Mouse (Mus musculus) limb, embryonic 11.5 days (tissue): ENCODE measurements around the gene Schip1. TPM values are rescaled to one million over a fixed set of nuclear protein-coding genes. Genes with fewer than 3 reads are reported as not detected.

Source experiments
- ATAC-seq: fragments of 200-750 bp; cut with Nextera tagmentation; 2 replicates; pipeline ENCODE4 v1.8.0; 2017; ENCODE audit warnings: low read depth; ENCODE audit not compliant: insufficient number of reproducible peaks, low FRiP score, low TSS enrichment
- DNase-seq: peaks from one replicate; pipeline ENCODE4 v3.0.0-alpha.2; 2015; ENCODE audit warnings: low spot score
- H3K27ac ChIP-seq: fragments of 300-500 bp; sonication (generic); replicated peaks from 2 replicates; pipeline ENCODE4 v1.5.1; 2014; ENCODE audit warnings: low read depth, mild to moderate bottlenecking, low read length
- H3K27me3 ChIP-seq: fragments of 300-500 bp; sonication (generic); 2 replicates; pipeline ENCODE4 v1.6.1; 2014; ENCODE audit warnings: mild to moderate bottlenecking, low read length, mixed read lengths; ENCODE audit not compliant: control insufficient read depth, insufficient read depth
- H3K36me3 ChIP-seq: fragments of 300-500 bp; sonication (generic); 2 replicates; pipeline ENCODE4 v1.6.1; 2014; ENCODE audit warnings: mild to moderate bottlenecking, low read length, moderate library complexity, mixed read lengths; ENCODE audit not compliant: control insufficient read depth, insufficient read depth
- H3K4me1 ChIP-seq: fragments of 300-500 bp; sonication (generic); 2 replicates; pipeline ENCODE4 v1.6.1; 2014; ENCODE audit warnings: low read length, mixed read lengths; ENCODE audit not compliant: control insufficient read depth, insufficient read depth
- H3K4me2 ChIP-seq: fragments of 300-500 bp; sonication (generic); 2 replicates; pipeline ENCODE4 v1.6.1; 2014; ENCODE audit warnings: low read depth, mild to moderate bottlenecking, moderate library complexity; ENCODE audit not compliant: severe bottlenecking
- H3K4me3 ChIP-seq: fragments of 300-500 bp; sonication (generic); 2 replicates; pipeline ENCODE4 v1.5.1; 2014; ENCODE audit warnings: low read depth, low read length
- H3K9ac ChIP-seq: fragments of 300-500 bp; sonication (generic); 2 replicates; pipeline ENCODE4 v1.6.1; 2014; ENCODE audit warnings: mild to moderate bottlenecking, low read length
- H3K9me3 ChIP-seq: fragments of 300-500 bp; sonication (generic); 2 replicates; pipeline ENCODE4 v1.6.1; 2016; ENCODE audit warnings: low read length; ENCODE audit not compliant: control insufficient read depth
- WGBS: fragments of 180-500 bp; shearing (Covaris S2); extraction: QIAGEN DNeasy Blood & Tissue Kit; methylation state at CpG from one replicate; pipeline ENCODE4 v1.1.7; 2014; 5-methylcytosine and 5-hydroxymethylcytosine counted together
- polyA plus RNA-seq: library from polyadenylated mRNA; unstranded; fragments of >200 nt; fragmentation: Nextera tagmentation; extraction: Ambion mirVana; gene quantifications from 2 replicates; pipeline ENCODE4 v1.2.1, GENCODE M21; 2014

Gene Schip1
- 34.9 and 38.2 TPM in 2 replicates for polyA plus RNA-seq

DNA sequence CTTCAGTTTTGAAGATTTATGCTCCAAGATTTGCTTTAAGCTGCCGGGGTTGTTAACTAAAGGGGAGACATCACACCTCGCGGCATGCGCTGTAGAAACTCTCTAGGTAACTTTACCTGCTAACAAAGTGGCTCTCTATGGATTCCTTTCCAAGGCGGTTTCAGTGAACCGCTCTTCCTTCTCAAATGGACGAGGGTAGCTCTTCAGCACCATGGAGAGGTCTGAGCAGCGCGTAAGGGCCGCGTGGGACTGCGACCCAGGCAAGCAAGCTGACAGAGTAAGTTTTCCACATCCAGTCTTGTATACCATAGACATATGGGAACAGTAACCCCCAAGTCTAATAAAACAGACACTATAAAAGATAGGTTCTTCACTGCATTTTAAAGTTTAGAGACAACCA, at the start of gene Schip1:
Schip1 (plus strand) TSS at position 72 of the 400 bp plus-strand sequence.
- H3K9ac ChIP-seq: no peak within 1 kb of the TSS
- no peak within 1 kb of the TSS for H3K27ac ChIP-seq
- DNase-seq (peak; percentile 85), ATAC-seq (no peak)
- H3K9me3 ChIP-seq: no peaks in the 10 kb centered on the region
- H3K36me3 ChIP-seq: no peaks in the 10 kb centered on the region
- 29% methylated on average over 12 of the region's 12 CpGs for WGBS
- H3K4me2 ChIP-seq: no peak within 1 kb of the TSS
- no peaks in the 10 kb centered on the region for H3K4me1 ChIP-seq
- H3K27me3 ChIP-seq: no peaks in the 10 kb centered on the region
- no peak within 1 kb of the TSS for H3K4me3 ChIP-seq

DNA sequence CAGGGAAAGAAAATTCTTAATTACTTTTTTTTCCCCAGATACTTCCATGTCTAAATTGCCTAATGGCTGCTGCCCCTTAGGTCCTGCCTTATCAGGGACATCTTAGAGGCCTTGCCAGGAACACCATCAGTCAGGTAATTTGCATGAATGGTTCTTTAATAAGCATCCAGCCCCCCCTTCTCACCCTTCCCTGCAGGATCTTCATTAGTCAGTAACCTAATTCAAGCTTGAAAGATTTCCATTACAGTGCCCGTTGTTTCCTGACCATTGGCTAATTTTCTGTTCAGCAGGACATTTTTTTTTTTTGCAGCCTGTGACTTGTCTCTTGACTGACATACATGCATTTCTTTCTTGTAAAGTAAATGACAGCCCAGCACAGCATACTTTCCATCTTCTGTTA, 48.8 kb upstream of the Schip1 start:
- Histone ChIP-seq H3K4me3 (no peak overlapping the region), H3K9ac (no peak overlapping the region), H3K9me3 (no peaks in the 10 kb centered on the region), H3K27me3 (no peaks in the 10 kb centered on the region), H3K27ac (no peak overlapping the region), H3K4me1 (no peaks in the 10 kb centered on the region), H3K36me3 (no peaks in the 10 kb centered on the region), H3K4me2 (no peak overlapping the region)
- no peak for DNase-seq
- ATAC-seq: no peak
- WGBS: 57% methylated on average over 1 of the region's 1 CpGs

DNA sequence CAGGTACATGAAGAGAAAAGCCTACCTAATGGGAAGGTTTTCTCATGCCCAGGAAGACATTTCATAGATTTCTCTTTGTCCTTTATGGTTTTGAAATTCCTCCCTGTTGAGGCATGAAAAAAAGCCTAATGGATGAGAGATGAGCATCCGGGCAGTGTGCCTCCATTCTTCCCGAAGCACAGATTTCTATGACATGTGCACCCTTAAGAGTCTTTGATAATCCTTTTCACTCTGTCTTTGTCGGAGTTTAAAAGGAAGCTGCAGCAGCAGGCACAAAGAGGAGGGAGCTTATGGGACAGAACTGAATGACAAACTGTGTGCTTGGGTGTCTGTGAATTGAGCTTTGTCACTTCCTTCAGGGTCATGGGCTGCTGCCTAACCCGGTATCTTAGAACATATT, 45.2 kb upstream of the Schip1 start:
- Histone ChIP-seq H3K9me3 (no peaks in the 10 kb centered on the region), H3K9ac (no peak overlapping the region), H3K4me3 (no peak overlapping the region), H3K27me3 (no peaks in the 10 kb centered on the region), H3K4me2 (no peak overlapping the region), H3K4me1 (no peaks in the 10 kb centered on the region), H3K27ac (no peak overlapping the region), H3K36me3 (no peaks in the 10 kb centered on the region)
- WGBS: 76% methylated on average over 4 of the region's 4 CpGs
- DNase-seq (no peak), ATAC-seq (no peak)

DNA sequence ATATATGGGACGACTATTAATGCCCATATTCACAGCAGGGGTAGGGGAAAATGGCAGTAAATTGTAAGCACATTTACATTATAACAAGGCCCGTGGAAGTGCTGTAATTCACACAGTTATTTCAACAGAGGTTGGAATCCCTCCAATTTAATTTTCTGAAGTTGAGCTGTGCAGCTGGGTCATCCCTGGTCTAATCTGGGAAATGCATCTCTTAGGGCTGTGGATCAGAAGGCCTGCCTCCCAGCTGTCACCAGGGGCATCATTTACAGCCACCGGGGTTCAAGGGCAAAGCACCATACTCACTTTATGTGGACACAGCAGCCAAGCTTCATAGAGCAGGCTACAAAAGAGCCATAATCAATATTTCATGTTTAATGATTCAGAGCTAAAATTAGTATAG, 28.5 kb upstream of the Schip1 start:
- Histone ChIP-seq H3K27ac (no peak overlapping the region), H3K27me3 (no peaks in the 10 kb centered on the region), H3K9ac (no peak overlapping the region), H3K36me3 (no peaks in the 10 kb centered on the region), H3K4me3 (no peak overlapping the region), H3K4me1 (no peaks in the 10 kb centered on the region), H3K9me3 (no peaks in the 10 kb centered on the region), H3K4me2 (no peak overlapping the region)
- DNase-seq: no peak
- no peak for ATAC-seq
- WGBS: 51% methylated on average over 3 of the region's 3 CpGs

DNA sequence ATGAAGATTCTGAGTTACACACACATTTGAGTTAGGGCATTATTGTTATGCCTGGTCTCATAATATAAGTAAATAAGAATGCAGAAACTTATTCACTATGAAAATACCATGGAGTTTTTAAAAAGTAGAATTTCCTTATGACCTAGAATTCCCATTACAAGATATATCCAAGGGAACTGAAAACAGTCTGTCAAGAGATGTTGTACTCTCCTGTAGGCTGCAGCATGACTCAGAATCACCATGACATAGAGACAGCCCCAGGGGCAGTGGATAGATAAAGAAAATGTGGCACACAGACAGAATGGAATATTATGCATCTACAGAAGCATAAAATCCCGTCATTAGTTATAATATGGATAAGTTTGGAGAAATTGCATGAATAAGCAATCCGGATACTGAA, 21.7 kb upstream of the Schip1 start:
- 95% methylated on average over 2 of the region's 2 CpGs for WGBS
- no peak for ATAC-seq

DNA sequence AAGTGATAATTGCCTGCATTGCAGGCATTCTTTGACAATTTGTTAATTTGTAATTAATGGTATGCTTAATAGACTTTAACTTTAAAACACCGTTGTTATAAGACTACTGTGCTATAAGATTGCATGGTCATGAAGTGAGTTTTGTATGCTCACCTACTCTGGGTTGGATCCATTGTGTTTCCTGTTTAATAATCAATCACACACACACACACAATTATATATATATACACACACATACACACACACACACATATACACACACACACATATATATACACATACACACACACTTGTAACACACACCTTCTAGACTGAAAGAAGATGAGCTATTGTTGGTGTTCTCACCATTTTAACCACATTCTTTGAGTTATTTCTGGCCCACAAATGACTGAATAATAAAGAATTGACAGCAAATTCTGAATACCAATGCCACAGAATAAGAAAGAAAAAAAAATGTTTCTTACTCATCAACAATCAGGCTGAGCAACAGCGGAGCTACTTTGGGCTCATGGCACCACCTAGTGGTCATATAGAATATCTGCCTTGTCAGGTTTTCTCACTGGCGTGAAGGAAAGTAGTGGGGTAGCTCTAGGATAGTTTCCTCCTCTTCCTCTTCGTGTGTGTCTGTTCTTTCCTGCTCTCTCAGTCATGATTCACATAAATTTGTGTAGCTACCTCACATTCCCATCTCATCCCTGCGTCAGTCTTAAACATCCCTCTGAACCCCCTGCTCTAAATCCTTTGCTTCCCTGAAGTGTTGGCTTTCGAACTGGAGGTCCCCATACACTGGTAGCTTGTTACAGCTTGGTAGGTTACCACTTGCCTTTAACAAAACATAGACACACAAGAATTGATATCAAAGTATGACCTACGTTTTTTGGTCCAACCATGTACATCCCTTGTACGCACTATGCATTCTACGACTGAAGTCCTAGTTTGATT, 18.9 kb upstream of the Schip1 start:
- H3K4me3 ChIP-seq: no peak overlapping the region
- no peaks in the 10 kb centered on the region for H3K9me3 ChIP-seq
- WGBS: 52% methylated on average over 9 of the region's 9 CpGs

More for the DNA sequence above, 21.7 kb upstream of the Schip1 start:
- H3K4me2 ChIP-seq: no peak overlapping the region
- no peak for DNase-seq
- H3K9me3 ChIP-seq: no peaks in the 10 kb centered on the region
- H3K4me1 ChIP-seq: no peaks in the 10 kb centered on the region
- H3K27me3 ChIP-seq: no peaks in the 10 kb centered on the region
- H3K27ac ChIP-seq: no peak overlapping the region
- H3K36me3 ChIP-seq: no peaks in the 10 kb centered on the region
- no peak overlapping the region for H3K4me3 ChIP-seq
- no peak overlapping the region for H3K9ac ChIP-seq

DNA sequence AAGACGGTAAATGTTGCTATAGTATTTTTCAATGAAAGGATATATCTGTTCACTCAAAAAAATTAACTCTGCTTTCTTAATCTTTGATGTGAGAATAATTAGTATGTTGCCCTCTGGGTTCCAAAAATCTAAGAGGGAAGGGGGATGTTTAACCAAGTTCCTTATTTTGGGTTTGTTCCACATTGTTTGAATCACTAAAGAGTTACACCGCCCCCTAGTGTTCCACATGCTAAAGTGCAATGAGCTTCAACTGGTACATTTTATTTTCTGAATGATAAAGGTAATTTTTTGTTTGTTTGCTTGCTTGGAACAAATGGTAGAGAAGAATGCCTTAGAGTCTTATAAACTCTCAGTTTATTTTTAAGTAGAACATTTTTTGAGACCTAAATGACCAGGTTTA, 11.1 kb upstream of the Schip1 start:
- Histone ChIP-seq H3K9me3 (no peaks in the 10 kb centered on the region), H3K4me2 (no peak overlapping the region), H3K4me3 (no peak overlapping the region), H3K27ac (no peak overlapping the region), H3K36me3 (no peaks in the 10 kb centered on the region), H3K4me1 (no peaks in the 10 kb centered on the region), H3K27me3 (no peaks in the 10 kb centered on the region), H3K9ac (no peak overlapping the region)
- ATAC-seq: no peak
- 48% methylated on average over 2 of the region's 2 CpGs for WGBS
- no peak for DNase-seq

More for the DNA sequence above, 18.9 kb upstream of the Schip1 start:
- H3K4me2 ChIP-seq: no peak overlapping the region
- ATAC-seq (no peak), DNase-seq (peak; percentile 57)
- H3K9ac ChIP-seq: no peak overlapping the region
- no peak overlapping the region for H3K27ac ChIP-seq
- no peaks in the 10 kb centered on the region for H3K36me3 ChIP-seq
- H3K27me3 ChIP-seq: no peaks in the 10 kb centered on the region
- H3K4me1 ChIP-seq: no peaks in the 10 kb centered on the region

DNA sequence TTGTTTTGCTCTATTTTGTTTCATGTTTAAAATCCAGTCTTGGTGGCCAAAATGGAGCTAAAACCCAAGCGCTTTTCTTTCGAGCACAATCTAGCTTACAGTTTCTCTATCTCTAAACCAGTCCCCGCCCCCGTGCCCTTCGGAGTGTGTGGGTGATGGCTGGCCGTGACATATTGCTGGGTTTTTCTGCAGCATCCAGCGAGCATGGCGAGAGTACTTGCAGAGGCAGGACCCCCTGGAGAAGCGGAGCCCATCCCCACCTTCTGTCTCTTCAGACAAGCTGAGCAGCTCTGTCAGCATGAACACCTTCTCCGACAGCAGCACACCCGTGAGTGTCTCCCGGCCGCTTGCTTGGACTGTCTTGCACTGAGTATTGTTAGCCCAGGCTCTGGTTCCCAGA, 9.5 kb upstream of the Schip1 start:
- no peak overlapping the region for H3K4me3 ChIP-seq
- no peaks in the 10 kb centered on the region for H3K27me3 ChIP-seq
- H3K4me1 ChIP-seq: no peaks in the 10 kb centered on the region
- no peaks in the 10 kb centered on the region for H3K9me3 ChIP-seq
- H3K4me2 ChIP-seq: no peak overlapping the region
- H3K27ac ChIP-seq: no peak overlapping the region
- 57% methylated on average over 13 of the region's 13 CpGs for WGBS
- peak overlapping the region; percentile 17; the same call in 1 of the 2 replicates for H3K9ac ChIP-seq
- H3K36me3 ChIP-seq: no peaks in the 10 kb centered on the region
- DNase-seq (no peak), ATAC-seq (no peak)
